Mouse (Mus musculus) layer of hippocampus, postnatal 10 days (tissue): Measurements from ENCODE around the gene Tnfsf18. TPM values are rescaled to one million over a fixed set of nuclear protein-coding genes. Genes with fewer than 3 reads are reported as not detected.

Experiments used
- DNase-seq, 2 experiments: peaks; one replicate each; pipeline ENCODE4 v3.0.0; 2021; ENCODE audit warnings: low spot score in 2 of 2
- long read RNA-seq: library from polyadenylated mRNA; stranded (forward); transcript quantifications from one replicate; pipeline ENCODE4 v2.0.0, GENCODE M21; 2023
- total RNA-seq, 2 experiments: library from RNA; stranded (reverse); gene quantifications; 2 replicates each; pipeline ENCODE4 v1.2.3; 2021

Gene Tnfsf18
- not detected for total RNA-seq
- long read RNA-seq: 0 reads

- peak; percentile 29 to 55 for DNase-seq
These were observed at the start of gene Tnfsf18 for GRCm38 (mm10) chr1:161494343-161494742. Tnfsf18 (plus strand) TSS chr1:161494655.

GRCm38 (mm10) chr1:161444858-161445257, 49.6 kb upstream of the Tnfsf18 start:
- DNase-seq: no peak

- DNase-seq: no peak
These were observed 42.7 kb upstream of the Tnfsf18 start for GRCm38 (mm10) chr1:161451683-161452245.

GRCm38 (mm10) chr1:161452250-161452649, 42.2 kb upstream of the Tnfsf18 start:
- no peak for DNase-seq

- DNase-seq: peak; percentile 7 to 14
These were observed 30.9 kb upstream of the Tnfsf18 start for GRCm38 (mm10) chr1:161463388-161464085.

- DNase-seq: no peak
These were observed 17.2 kb upstream of the Tnfsf18 start for GRCm38 (mm10) chr1:161477221-161477620.

- DNase-seq: no peak
These were observed 14.6 kb upstream of the Tnfsf18 start for GRCm38 (mm10) chr1:161479854-161480253.

GRCm38 (mm10) chr1:161482211-161482610, 12.2 kb upstream of the Tnfsf18 start:
- no peak for DNase-seq

- DNase-seq: no peak
These were observed 7.4 kb upstream of the Tnfsf18 start for GRCm38 (mm10) chr1:161487069-161487468.

GRCm38 (mm10) chr1:161491766-161492165, 2.7 kb upstream of the Tnfsf18 start:
- DNase-seq: no peak

- no peak for DNase-seq
These were observed 2.6 kb downstream of the Tnfsf18 start for GRCm38 (mm10) chr1:161496866-161497645.

GRCm38 (mm10) chr1:161500114-161500810, 5.8 kb downstream of the Tnfsf18 start:
- DNase-seq: no peak

GRCm38 (mm10) chr1:161500811-161501146, 6.3 kb downstream of the Tnfsf18 start:
- no peak for DNase-seq

- DNase-seq: no peak
These were observed 11.9 kb downstream of the Tnfsf18 start for GRCm38 (mm10) chr1:161506317-161506716.

- DNase-seq: no peak
These were observed 13.2 kb downstream of the Tnfsf18 start for GRCm38 (mm10) chr1:161507623-161508047.

- DNase-seq: no peak
These were observed 22.9 kb downstream of the Tnfsf18 start for GRCm38 (mm10) chr1:161517355-161517754.

- no peak for DNase-seq
These were observed 25.8 kb downstream of the Tnfsf18 start for GRCm38 (mm10) chr1:161520223-161520622.

GRCm38 (mm10) chr1:161528173-161528572, 33.7 kb downstream of the Tnfsf18 start:
- no peak for DNase-seq

GRCm38 (mm10) chr1:161550596-161551095, 56.2 kb downstream of the Tnfsf18 start:
- DNase-seq: no peak

- no peak for DNase-seq
These were observed 57.6 kb downstream of the Tnfsf18 start for GRCm38 (mm10) chr1:161552098-161552497.
